Mouse (Mus musculus) liver, adult 2 months (tissue): ENCODE data around the gene Pigk. TPM values are rescaled to one million over a fixed set of nuclear protein-coding genes. Genes with fewer than 3 reads are reported as not detected.

ENCODE experiments used
- DNase-seq: peaks from one replicate; pipeline ENCODE4 v3.0.0-alpha.2; 2011; ENCODE audit warnings: low read depth, low spot score; ENCODE audit errors: extremely low read depth
- H3K27ac ChIP-seq: fragments of 200-500 bp; replicated peaks from 2 replicates; pipeline ENCODE4 v1.5.1; 2012; ENCODE audit warnings: low read depth, mild to moderate bottlenecking, control low read depth, inconsistent platforms, low read length; ENCODE audit not compliant: insufficient read depth
- H3K27me3 ChIP-seq: fragments of 200-500 bp; 2 replicates; pipeline ENCODE4 v1.6.1; 2012; ENCODE audit warnings: mild to moderate bottlenecking, moderate library complexity, low read length, inconsistent platforms; ENCODE audit not compliant: control insufficient read depth, insufficient read depth
- H3K36me3 ChIP-seq: fragments of 200-500 bp; 2 replicates; pipeline ENCODE4 v1.6.1; 2012; ENCODE audit warnings: low read length, inconsistent platforms; ENCODE audit not compliant: control insufficient read depth, insufficient read depth
- H3K4me1 ChIP-seq: fragments of 200-500 bp; 2 replicates; pipeline ENCODE4 v1.6.1; 2011; ENCODE audit warnings: low read length; ENCODE audit not compliant: control insufficient read depth, insufficient read depth
- H3K4me3 ChIP-seq: fragments of 200-500 bp; 2 replicates; pipeline ENCODE4 v1.5.1; 2011; ENCODE audit warnings: low read depth, mild to moderate bottlenecking, control low read depth, low read length, moderate library complexity; ENCODE audit not compliant: insufficient read depth
- H3K79me2 ChIP-seq: fragments of 200-500 bp; 2 replicates; pipeline ENCODE4 v1.6.1; 2012; ENCODE audit warnings: inconsistent platforms, mild to moderate bottlenecking, low read length, moderate library complexity; ENCODE audit not compliant: control insufficient read depth, insufficient read depth
- H3K9ac ChIP-seq: fragments of 200-500 bp; 2 replicates; pipeline ENCODE4 v1.6.1; 2012; ENCODE audit warnings: low read depth, mild to moderate bottlenecking, control low read depth, inconsistent platforms, low read length
- CTCF ChIP-seq: fragments of 200-500 bp; IDR thresholded peaks from 2 replicates; pipeline ENCODE4 v1.5.1; 2011; ENCODE audit warnings: low read depth, low read length, control low read depth
- POLR2A ChIP-seq: fragments of 200-500 bp; IDR thresholded peaks from 2 replicates; pipeline ENCODE4 v1.6.1; 2011; ENCODE audit warnings: low read length, control low read depth; ENCODE audit not compliant: insufficient read depth; ENCODE audit errors: extremely low read depth
- WGBS: fragments of 180-500 bp; shearing (Covaris S2); methylation state at CpG from one replicate; pipeline ENCODE4 v1.1.7; 2018; 5-methylcytosine and 5-hydroxymethylcytosine counted together
- polyA plus RNA-seq: library from polyadenylated mRNA; depleted of rRNA; stranded (reverse); fragments of >200 nt; gene quantifications from 2 replicates; pipeline ENCODE4 v1.2.3, GENCODE M21; 2012
- total RNA-seq: library from RNA; depleted of rRNA; stranded (reverse); fragments of >200 nt; gene quantifications from 2 replicates; pipeline ENCODE4 v1.2.3, GENCODE M21; 2014

The Pigk gene
- total and polyA plus RNA-seq, 2 experiments = 14.1 to 27.1 TPM

GRCm38 (mm10) chr3:152861450-152861849 lies 147.6 kb downstream of the Pigk start:
- no peaks in the 10 kb centered on the region for H3K79me2 ChIP-seq
- H3K9ac ChIP-seq = no peak overlapping the region
- H3K27me3 ChIP-seq = no peaks in the 10 kb centered on the region
- no peaks in the 10 kb centered on the region for H3K36me3 ChIP-seq
- WGBS = 80% methylated on average over 4 of the region's 4 CpGs
- DNase-seq = no peak
- no peaks in the 10 kb centered on the region for H3K4me1 ChIP-seq
- H3K27ac ChIP-seq = no peak overlapping the region
- no peak overlapping the region for H3K4me3 ChIP-seq
- no peak for TF ChIP-seq POLR2A
- TF ChIP-seq CTCF = no peak

- no peaks in the 10 kb centered on the region for H3K36me3 ChIP-seq
- no peak overlapping the region for H3K27ac ChIP-seq
- no peaks in the 10 kb centered on the region for H3K4me1 ChIP-seq
- DNase-seq = no peak
- no peak overlapping the region for H3K9ac ChIP-seq
- no peaks in the 10 kb centered on the region for H3K79me2 ChIP-seq
- no peaks in the 10 kb centered on the region for H3K27me3 ChIP-seq
- WGBS = 44% methylated on average over 1 of the region's 1 CpGs
- no peak overlapping the region for H3K4me3 ChIP-seq
- no peak for TF ChIP-seq POLR2A
- no peak for TF ChIP-seq CTCF
These were observed 148.1 kb downstream of the Pigk start for GRCm38 (mm10) chr3:152861978-152862377.

- H3K27me3 ChIP-seq = no peaks in the 10 kb centered on the region
- H3K79me2 ChIP-seq = no peaks in the 10 kb centered on the region
- TF ChIP-seq CTCF (no peak), POLR2A (no peak)
- no peaks in the 10 kb centered on the region for H3K36me3 ChIP-seq
- H3K4me1 ChIP-seq = no peaks in the 10 kb centered on the region
- H3K9ac ChIP-seq = no peak overlapping the region
- no peak for DNase-seq
- no peak overlapping the region for H3K27ac ChIP-seq
- H3K4me3 ChIP-seq = no peak overlapping the region
- WGBS = 87% methylated on average over 22 of the region's 22 CpGs
These were observed 152.4 kb downstream of the Pigk start for GRCm38 (mm10) chr3:152866035-152866965.

- Histone ChIP-seq H3K27me3 (no peaks in the 10 kb centered on the region), H3K9ac (no peak overlapping the region), H3K4me3 (no peak overlapping the region), H3K79me2 (no peaks in the 10 kb centered on the region), H3K36me3 (no peaks in the 10 kb centered on the region), H3K4me1 (no peaks in the 10 kb centered on the region), H3K27ac (no peak overlapping the region)
- no peak for TF ChIP-seq POLR2A
- TF ChIP-seq CTCF = no peak
- DNase-seq = no peak
- WGBS = 83% methylated on average over 12 of the region's 12 CpGs
These were observed 154.0 kb downstream of the Pigk start for GRCm38 (mm10) chr3:152867654-152868525.

GRCm38 (mm10) chr3:152872054-152872453 lies 158.2 kb downstream of the Pigk start:
- WGBS = 89% methylated on average over 12 of the region's 12 CpGs
- no peak overlapping the region for H3K9ac ChIP-seq
- H3K27me3 ChIP-seq = no peaks in the 10 kb centered on the region
- H3K4me1 ChIP-seq = no peaks in the 10 kb centered on the region
- H3K79me2 ChIP-seq = no peaks in the 10 kb centered on the region
- no peak overlapping the region for H3K4me3 ChIP-seq
- no peak for DNase-seq
- H3K27ac ChIP-seq = no peak overlapping the region
- no peaks in the 10 kb centered on the region for H3K36me3 ChIP-seq
- no peak for TF ChIP-seq CTCF
- no peak for TF ChIP-seq POLR2A
